Mouse (Mus musculus) hindbrain, embryonic 12.5 days (tissue): ENCODE results near the gene Clcn1. TPM values are rescaled to one million over a fixed set of nuclear protein-coding genes. Genes with fewer than 3 reads are reported as not detected.

Experiments used
- ATAC-seq: fragments of 200-750 bp; cut with Nextera tagmentation; 2 replicates; pipeline ENCODE4 v1.8.0; 2017; ENCODE audit warnings: moderate TSS enrichment; ENCODE audit not compliant: low FRiP score
- H3K27ac ChIP-seq: fragments of 300-500 bp; sonication (generic); 2 replicates; pipeline ENCODE4 v1.5.1; 2016; ENCODE audit warnings: mild to moderate bottlenecking
- H3K27me3 ChIP-seq: fragments of 300-500 bp; sonication (generic); 2 replicates; pipeline ENCODE4 v1.6.1; 2016; ENCODE audit warnings: mild to moderate bottlenecking
- H3K36me3 ChIP-seq: fragments of 300-500 bp; sonication (generic); 2 replicates; pipeline ENCODE4 v1.6.1; 2016; ENCODE audit warnings: mild to moderate bottlenecking
- H3K4me1 ChIP-seq: fragments of 300-500 bp; sonication (generic); 2 replicates; pipeline ENCODE4 v1.6.1; 2016
- H3K4me2 ChIP-seq: fragments of 300-500 bp; sonication (generic); replicated peaks from 2 replicates; pipeline ENCODE4 v1.6.1; 2016; ENCODE audit warnings: mild to moderate bottlenecking
- H3K4me3 ChIP-seq: fragments of 300-500 bp; sonication (generic); 2 replicates; pipeline ENCODE4 v1.5.1; 2016; ENCODE audit warnings: mild to moderate bottlenecking
- H3K9ac ChIP-seq: fragments of 300-500 bp; sonication (generic); 2 replicates; pipeline ENCODE4 v1.6.1; 2016; ENCODE audit warnings: mild to moderate bottlenecking, moderate library complexity
- H3K9me3 ChIP-seq: fragments of 300-500 bp; sonication (generic); replicated peaks from 2 replicates; pipeline ENCODE4 v1.6.1; 2016; ENCODE audit warnings: mild to moderate bottlenecking
- WGBS: fragments of 180-500 bp; shearing (Covaris S2); methylation state at CpG from one replicate; pipeline ENCODE4 v1.1.7; 2016; 5-methylcytosine and 5-hydroxymethylcytosine counted together
- polyA plus RNA-seq: library from polyadenylated mRNA; unstranded; fragments of >200 nt; fragmentation: Nextera tagmentation; extraction: Ambion mirVana; gene quantifications from 2 replicates; pipeline ENCODE4 v1.2.1, GENCODE M21; 2016

Gene Clcn1
- polyA plus RNA-seq, 1 experiment from 2014 or later: 1.7 TPM

- H3K9ac ChIP-seq: no peak overlapping the region
- H3K27ac ChIP-seq: no peak overlapping the region
- ATAC-seq: no peak
- H3K4me1 ChIP-seq: peaks cover 11% of the 10 kb centered on the region
- H3K27me3 ChIP-seq: no peaks in the 10 kb centered on the region
- H3K9me3 ChIP-seq: no peaks in the 10 kb centered on the region
- H3K4me2 ChIP-seq: no peak overlapping the region
- H3K36me3 ChIP-seq: peaks cover 41% of the 10 kb centered on the region
- H3K4me3 ChIP-seq: no peak overlapping the region
- WGBS: 81% methylated on average over 4 of the region's 4 CpGs
Measured at GRCm38 (mm10) chr6:42318293-42318692, 31.8 kb downstream of the Clcn1 start.

DNA sequence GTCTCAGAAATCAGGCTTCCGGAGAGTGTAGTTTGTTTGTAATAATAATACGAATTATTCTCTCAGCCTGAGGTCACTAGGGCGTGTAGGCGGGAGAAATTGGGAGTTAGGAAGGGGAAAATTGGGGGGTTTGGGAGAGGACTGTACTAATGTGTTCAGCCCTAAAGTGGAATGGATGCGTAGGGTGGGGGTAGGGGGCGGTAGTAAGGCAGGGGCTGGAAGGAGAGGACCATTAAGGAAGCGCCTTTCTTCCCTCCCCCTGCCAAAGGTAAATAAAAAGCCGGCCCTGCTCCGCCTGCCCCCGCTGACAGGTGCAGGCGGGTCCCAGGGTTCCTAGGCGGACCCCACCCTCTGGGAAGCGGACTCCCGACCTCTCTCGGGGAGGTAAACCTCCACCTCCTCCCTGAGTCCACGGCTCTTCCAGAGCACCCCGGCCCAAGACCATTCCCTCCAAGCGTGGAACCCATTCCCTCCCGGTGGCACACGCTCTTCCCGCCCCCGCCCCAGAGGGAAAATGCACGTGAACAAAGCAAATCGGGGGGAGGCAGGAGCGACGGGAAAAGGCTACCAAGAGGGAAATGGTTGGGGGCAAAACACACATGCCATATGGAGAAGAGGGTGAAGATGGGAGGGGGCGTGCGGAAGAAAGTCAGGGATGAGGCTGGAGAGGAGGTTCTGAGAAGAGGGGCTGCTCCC is 37.0 kb downstream of the Clcn1 start:
- 1% methylated on average over 27 of the region's 28 CpGs for WGBS
- Histone ChIP-seq H3K9ac (peak overlapping the region; percentile 89), H3K4me1 (peaks cover 15% of the 10 kb centered on the region), H3K4me2 (peak overlapping the region; percentile 85), H3K27ac (peak overlapping the region; percentile 94), H3K27me3 (peaks cover 4% of the 10 kb centered on the region; the same call in 1 of the 2 replicates), H3K4me3 (peak overlapping the region; percentile 75), H3K9me3 (no peaks in the 10 kb centered on the region), H3K36me3 (peaks cover 8% of the 10 kb centered on the region)
- ATAC-seq: peak; percentile 52

DNA sequence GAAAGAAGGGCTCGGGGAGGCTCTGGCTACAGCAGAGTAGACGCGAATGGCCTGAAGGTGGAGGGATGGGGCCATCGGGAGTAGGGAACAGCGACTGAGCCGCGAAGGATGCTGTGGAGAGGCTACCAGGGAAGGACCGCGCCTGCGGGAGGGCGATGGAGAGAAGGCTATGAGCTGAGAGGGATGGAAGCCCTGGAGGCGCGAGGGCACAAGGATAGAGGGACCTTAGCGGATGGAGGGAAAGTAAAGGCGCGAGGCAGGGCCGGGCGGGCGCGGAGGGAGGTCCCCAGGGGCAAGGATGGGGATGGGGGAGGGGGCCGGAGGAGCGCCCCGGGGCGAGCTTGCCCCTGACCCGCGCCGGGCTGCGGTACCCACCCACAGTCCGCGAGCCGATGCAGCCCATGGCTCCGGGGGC is 37.6 kb downstream of the Clcn1 start:
- Histone ChIP-seq H3K4me3 (peak overlapping the region; percentile 75), H3K9me3 (no peaks in the 10 kb centered on the region), H3K9ac (peak overlapping the region; percentile 89), H3K4me2 (peak overlapping the region; percentile 85), H3K4me1 (peaks cover 15% of the 10 kb centered on the region), H3K27ac (peak overlapping the region; percentile 94), H3K36me3 (peaks cover 3% of the 10 kb centered on the region; the same call in 1 of the 2 replicates), H3K27me3 (peaks cover 4% of the 10 kb centered on the region; the same call in 1 of the 2 replicates)
- peak; percentile 81 for ATAC-seq
- WGBS: under 1% methylated on average over 24 of the region's 32 CpGs

GRCm38 (mm10) chr6:42324482-42325267 is 38.2 kb downstream of the Clcn1 start, which contains the start of gene Fam131b:
Gene Fam131b, minus strand, starts transcription at chr6:42324643.
- H3K9ac ChIP-seq: peak within 1 kb of the TSS; percentile 89
- peaks cover 15% of the 10 kb centered on the region for H3K4me1 ChIP-seq
- H3K27ac ChIP-seq: peak within 1 kb of the TSS; percentile 94
- H3K27me3 ChIP-seq: peaks cover 4% of the 10 kb centered on the region; the same call in 1 of the 2 replicates
- H3K4me2 ChIP-seq: peak within 1 kb of the TSS; percentile 85
- H3K4me3 ChIP-seq: peak within 1 kb of the TSS; percentile 75
- ATAC-seq: peak; percentile 89
- H3K36me3 ChIP-seq: peaks cover 3% of the 10 kb centered on the region; the same call in 1 of the 2 replicates
- under 1% methylated on average over 42 of the region's 68 CpGs for WGBS
- no peaks in the 10 kb centered on the region for H3K9me3 ChIP-seq

GRCm38 (mm10) chr6:42325268-42325609 is 38.8 kb downstream of the Clcn1 start:
- H3K27me3 ChIP-seq: peaks cover 4% of the 10 kb centered on the region; the same call in 1 of the 2 replicates
- peaks cover 3% of the 10 kb centered on the region; the same call in 1 of the 2 replicates for H3K36me3 ChIP-seq
- 2% methylated on average over 7 of the region's 7 CpGs for WGBS
- peak overlapping the region; percentile 75 for H3K4me3 ChIP-seq
- no peaks in the 10 kb centered on the region for H3K9me3 ChIP-seq
- H3K27ac ChIP-seq: peak overlapping the region; percentile 94
- peaks cover 15% of the 10 kb centered on the region for H3K4me1 ChIP-seq
- H3K4me2 ChIP-seq: peak overlapping the region; percentile 85
- ATAC-seq: 0 out of 2 replicates have a peak, but pooled peaks have one; percentile 20
- peak overlapping the region; percentile 89 for H3K9ac ChIP-seq

DNA sequence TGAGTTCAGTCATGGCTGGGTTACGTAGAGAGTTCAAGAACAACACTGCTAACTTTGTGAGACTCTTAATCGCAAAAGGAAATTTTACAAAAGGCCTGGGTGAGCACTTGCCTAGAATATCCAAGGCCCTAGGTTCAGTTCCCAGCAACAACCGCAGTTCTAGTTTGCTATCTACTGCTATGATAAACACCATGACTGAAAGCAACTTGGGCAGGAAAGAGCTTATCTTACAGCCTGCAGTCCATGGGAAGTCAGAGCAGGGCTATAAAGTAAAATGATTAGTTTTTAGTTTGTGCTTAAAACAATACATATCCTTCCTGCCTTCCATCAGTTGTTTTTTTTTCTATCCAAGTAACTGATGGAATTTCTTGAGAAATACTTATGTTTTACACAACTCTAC is 40.0 kb downstream of the Clcn1 start:
- Histone ChIP-seq H3K4me3 (no peak overlapping the region), H3K9me3 (no peaks in the 10 kb centered on the region), H3K4me2 (no peak overlapping the region), H3K27me3 (peaks cover 4% of the 10 kb centered on the region; the same call in 1 of the 2 replicates), H3K9ac (no peak overlapping the region), H3K4me1 (peaks cover 15% of the 10 kb centered on the region), H3K36me3 (no peaks in the 10 kb centered on the region), H3K27ac (no peak overlapping the region)
- no peak for ATAC-seq
- WGBS: 98% methylated on average over 3 of the region's 3 CpGs

DNA sequence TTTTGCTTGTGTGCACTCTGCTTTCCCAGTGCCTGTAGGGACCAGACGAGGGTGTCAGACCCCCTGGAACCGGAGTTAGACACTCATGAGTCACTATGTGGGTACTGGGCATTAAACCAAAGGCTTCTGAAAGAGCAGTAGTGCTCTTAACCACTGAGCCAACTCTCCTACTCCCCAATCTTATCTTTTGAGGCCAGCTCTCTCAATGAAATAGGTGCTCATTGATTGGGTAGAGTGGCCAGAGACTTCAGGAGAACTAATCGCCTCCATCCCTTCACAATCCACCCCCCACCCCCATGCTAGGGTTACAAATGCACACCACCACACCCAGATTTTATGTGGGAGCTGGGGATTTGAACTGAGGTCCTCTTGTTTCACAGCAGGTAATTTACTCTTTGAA is 42.3 kb downstream of the Clcn1 start:
- H3K4me1 ChIP-seq: no peaks in the 10 kb centered on the region
- peaks cover under 1% of the 10 kb centered on the region; the same call in 1 of the 2 replicates for H3K27me3 ChIP-seq
- no peaks in the 10 kb centered on the region for H3K36me3 ChIP-seq
- ATAC-seq: no peak
- H3K4me2 ChIP-seq: no peak overlapping the region
- H3K9ac ChIP-seq: no peak overlapping the region
- no peak overlapping the region for H3K27ac ChIP-seq
- H3K9me3 ChIP-seq: no peaks in the 10 kb centered on the region
- no peak overlapping the region for H3K4me3 ChIP-seq
- WGBS: 75% methylated on average over 3 of the region's 3 CpGs

GRCm38 (mm10) chr6:42330216-42330615 is 43.7 kb downstream of the Clcn1 start:
- Histone ChIP-seq H3K36me3 (no peaks in the 10 kb centered on the region), H3K9ac (no peak overlapping the region), H3K27ac (no peak overlapping the region), H3K4me1 (no peaks in the 10 kb centered on the region), H3K27me3 (no peaks in the 10 kb centered on the region), H3K9me3 (no peaks in the 10 kb centered on the region), H3K4me3 (no peak overlapping the region), H3K4me2 (no peak overlapping the region)
- no peak for ATAC-seq
- WGBS: 85% methylated on average over 3 of the region's 3 CpGs

DNA sequence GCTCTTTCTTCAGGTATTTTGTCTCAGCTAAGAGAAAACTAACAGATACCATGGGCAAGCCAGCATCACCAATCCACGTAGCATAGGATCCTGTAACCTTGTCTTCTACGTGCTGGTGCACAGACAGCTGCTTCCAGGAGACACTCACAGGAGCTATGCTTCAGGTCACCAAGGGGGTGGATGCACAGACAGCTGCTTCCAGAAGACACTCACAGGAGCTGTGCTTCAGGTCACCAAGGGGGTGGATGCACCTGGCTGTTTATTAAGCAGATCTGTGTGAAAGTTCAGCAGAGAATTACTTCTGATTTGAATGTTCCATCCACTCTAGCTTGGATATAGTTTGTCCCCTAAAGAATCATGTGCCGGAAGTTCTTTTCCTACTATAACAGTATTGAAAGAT is 44.5 kb downstream of the Clcn1 start:
- 91% methylated on average over 3 of the region's 3 CpGs for WGBS
- no peaks in the 10 kb centered on the region for H3K4me1 ChIP-seq
- no peak overlapping the region for H3K9ac ChIP-seq
- H3K27me3 ChIP-seq: no peaks in the 10 kb centered on the region
- no peaks in the 10 kb centered on the region for H3K36me3 ChIP-seq
- no peaks in the 10 kb centered on the region for H3K9me3 ChIP-seq
- no peak overlapping the region for H3K27ac ChIP-seq
- H3K4me2 ChIP-seq: no peak overlapping the region
- no peak overlapping the region for H3K4me3 ChIP-seq
- no peak for ATAC-seq

- H3K36me3 ChIP-seq: no peaks in the 10 kb centered on the region
- no peak overlapping the region for H3K9ac ChIP-seq
- H3K4me3 ChIP-seq: no peak overlapping the region
- WGBS: 84% methylated on average over 2 of the region's 2 CpGs
- ATAC-seq: no peak
- H3K27ac ChIP-seq: no peak overlapping the region
- no peaks in the 10 kb centered on the region for H3K9me3 ChIP-seq
- no peaks in the 10 kb centered on the region for H3K27me3 ChIP-seq
- no peaks in the 10 kb centered on the region for H3K4me1 ChIP-seq
- H3K4me2 ChIP-seq: no peak overlapping the region
Measured at GRCm38 (mm10) chr6:42339189-42339588, 52.7 kb downstream of the Clcn1 start.

GRCm38 (mm10) chr6:42339981-42340380 is 53.5 kb downstream of the Clcn1 start:
- no peaks in the 10 kb centered on the region for H3K27me3 ChIP-seq
- no peak overlapping the region for H3K9ac ChIP-seq
- H3K4me2 ChIP-seq: no peak overlapping the region
- H3K36me3 ChIP-seq: no peaks in the 10 kb centered on the region
- H3K4me1 ChIP-seq: no peaks in the 10 kb centered on the region
- H3K4me3 ChIP-seq: no peak overlapping the region
- no peak for ATAC-seq
- no peaks in the 10 kb centered on the region for H3K9me3 ChIP-seq
- 85% methylated on average over 5 of the region's 5 CpGs for WGBS
- H3K27ac ChIP-seq: no peak overlapping the region

DNA sequence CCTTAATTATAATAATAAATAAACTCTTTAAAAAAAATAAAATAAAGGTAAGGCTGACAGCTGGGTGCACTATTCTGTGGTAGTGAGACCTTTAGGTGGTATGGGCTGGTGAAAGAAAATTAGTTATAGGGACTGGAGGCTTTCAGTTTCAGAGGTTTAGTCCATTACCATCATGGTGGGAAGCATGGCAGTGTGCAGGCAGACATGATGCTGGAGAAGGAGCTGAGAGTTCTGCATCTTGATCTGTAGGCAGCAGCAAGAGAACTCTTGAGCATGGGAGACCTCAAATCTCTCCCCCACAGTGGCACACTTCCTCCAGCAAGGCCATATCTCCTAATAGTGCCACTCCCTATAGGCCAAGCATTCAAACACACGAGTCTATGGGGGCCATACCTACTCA is 55.7 kb downstream of the Clcn1 start:
- Histone ChIP-seq H3K27ac (no peak overlapping the region), H3K27me3 (no peaks in the 10 kb centered on the region), H3K4me2 (no peak overlapping the region), H3K9ac (no peak overlapping the region), H3K9me3 (no peaks in the 10 kb centered on the region), H3K4me3 (no peak overlapping the region), H3K4me1 (no peaks in the 10 kb centered on the region), H3K36me3 (no peaks in the 10 kb centered on the region)
- no peak for ATAC-seq
- WGBS: 79% methylated on average over 1 of the region's 1 CpGs
